Mouse (Mus musculus) liver, embryonic 11.5 days (tissue): ENCODE measurements around the gene B4galnt2. TPM values are rescaled to one million over a fixed set of nuclear protein-coding genes. Genes with fewer than 3 reads are reported as not detected.

Experiments used
- ATAC-seq: fragments of 200-750 bp; cut with Nextera tagmentation; replicated peaks from 2 replicates; pipeline ENCODE4 v1.8.0; 2017; ENCODE audit warnings: moderate number of reproducible peaks, mild to moderate bottlenecking, moderate TSS enrichment, moderate library complexity; ENCODE audit not compliant: low FRiP score
- DNase-seq: peaks from one replicate; pipeline ENCODE4 v3.0.0-alpha.2; 2017; ENCODE audit warnings: low spot score
- H3K27ac ChIP-seq: fragments of 300-500 bp; sonication (generic); 2 replicates; pipeline ENCODE4 v1.5.1; 2014; ENCODE audit warnings: mild to moderate bottlenecking, low read depth, low read length, control low read depth
- H3K27me3 ChIP-seq: fragments of 300-500 bp; sonication (generic); replicated peaks from 2 replicates; pipeline ENCODE4 v1.6.1; 2014; ENCODE audit warnings: low read length, mixed read lengths; ENCODE audit not compliant: control insufficient read depth, insufficient read depth
- H3K36me3 ChIP-seq: fragments of 300-500 bp; sonication (generic); 2 replicates; pipeline ENCODE4 v1.6.1; 2014; ENCODE audit warnings: mild to moderate bottlenecking, low read length, moderate library complexity, mixed read lengths; ENCODE audit not compliant: control insufficient read depth, insufficient read depth
- H3K4me1 ChIP-seq: fragments of 300-500 bp; sonication (generic); replicated peaks from 2 replicates; pipeline ENCODE4 v1.6.1; 2014; ENCODE audit warnings: low read length, mixed read lengths; ENCODE audit not compliant: control insufficient read depth, insufficient read depth
- H3K4me2 ChIP-seq: fragments of 300-500 bp; sonication (generic); 2 replicates; pipeline ENCODE4 v1.6.1; 2014; ENCODE audit warnings: mild to moderate bottlenecking, control low read depth, moderate library complexity
- H3K4me3 ChIP-seq: fragments of 300-500 bp; sonication (generic); 2 replicates; pipeline ENCODE4 v1.5.1; 2014; ENCODE audit warnings: low read depth, low read length, control low read depth
- H3K9ac ChIP-seq: fragments of 300-500 bp; sonication (generic); 2 replicates; pipeline ENCODE4 v1.6.1; 2014; ENCODE audit warnings: low read depth, low read length, control low read depth
- H3K9me3 ChIP-seq: fragments of 300-500 bp; sonication (generic); 2 replicates; pipeline ENCODE4 v1.6.1; 2016; ENCODE audit warnings: low read length, inconsistent platforms, mixed read lengths; ENCODE audit not compliant: control insufficient read depth
- WGBS: fragments of 180-500 bp; shearing (Covaris S2); extraction: QIAGEN DNeasy Blood & Tissue Kit; methylation state at CpG from one replicate; pipeline ENCODE4 v1.1.7; 2014; 5-methylcytosine and 5-hydroxymethylcytosine counted together
- polyA plus RNA-seq: library from polyadenylated mRNA; unstranded; fragments of >200 nt; fragmentation: Nextera tagmentation; extraction: Ambion mirVana; gene quantifications from 2 replicates; pipeline ENCODE4 v1.2.1, GENCODE M21; 2014

B4galnt2 gene
- polyA plus RNA-seq, 1 experiment from 2014 or later = 0.34 TPM

- Histone ChIP-seq H3K27ac (no peak overlapping the region), H3K36me3 (no peaks in the 10 kb centered on the region), H3K4me1 (peaks cover 17% of the 10 kb centered on the region), H3K9ac (no peak overlapping the region), H3K9me3 (no peaks in the 10 kb centered on the region), H3K27me3 (0 out of 2 replicates have a peak, but pooled peaks cover 1% of the 10 kb centered on the region), H3K4me2 (no peak overlapping the region), H3K4me3 (no peak overlapping the region)
- DNase-seq = no peak
- ATAC-seq = no peak
- WGBS = 73% methylated on average over 4 of the region's 4 CpGs
Measured at GRCm38 (mm10) chr11:95857306-95857705, 57.4 kb downstream of the B4galnt2 start.

- H3K9me3 ChIP-seq = no peaks in the 10 kb centered on the region
- H3K27me3 ChIP-seq = 0 out of 2 replicates have a peak, but pooled peaks cover 4% of the 10 kb centered on the region
- DNase-seq = no peak
- H3K4me3 ChIP-seq = no peak overlapping the region
- 44% methylated on average over 5 of the region's 5 CpGs for WGBS
- H3K4me1 ChIP-seq = peaks cover 4% of the 10 kb centered on the region; the same call in 1 of the 2 replicates
- no peak overlapping the region for H3K27ac ChIP-seq
- no peak overlapping the region for H3K9ac ChIP-seq
- no peak for ATAC-seq
- no peak overlapping the region; the same call in 1 of the 2 replicates for H3K4me2 ChIP-seq
- no peaks in the 10 kb centered on the region for H3K36me3 ChIP-seq
Measured at GRCm38 (mm10) chr11:95853684-95854083, 61.0 kb downstream of the B4galnt2 start.

- 75% methylated on average over 2 of the region's 2 CpGs for WGBS
Measured at GRCm38 (mm10) chr11:95850898-95851297, 63.8 kb downstream of the B4galnt2 start.

GRCm38 (mm10) chr11:95844935-95845334 is 69.8 kb downstream of the B4galnt2 start:
- H3K27me3 ChIP-seq = peaks cover 5% of the 10 kb centered on the region; the same call in 1 of the 2 replicates
- H3K27ac ChIP-seq = no peak overlapping the region
- no peaks in the 10 kb centered on the region for H3K9me3 ChIP-seq
- no peak overlapping the region for H3K9ac ChIP-seq
- no peaks in the 10 kb centered on the region for H3K36me3 ChIP-seq
- DNase-seq = no peak
- H3K4me2 ChIP-seq = peak overlapping the region; percentile 5; the same call in 1 of the 2 replicates
- ATAC-seq = no peak
- no peak overlapping the region for H3K4me3 ChIP-seq
- WGBS = 52% methylated on average over 4 of the region's 4 CpGs
- peaks cover 24% of the 10 kb centered on the region for H3K4me1 ChIP-seq

More at GRCm38 (mm10) chr11:95850898-95851297, 63.8 kb downstream of the B4galnt2 start:
- Histone ChIP-seq H3K9ac (no peak overlapping the region), H3K4me1 (no peaks in the 10 kb centered on the region), H3K27ac (no peak overlapping the region), H3K9me3 (no peaks in the 10 kb centered on the region), H3K4me2 (no peak overlapping the region), H3K4me3 (no peak overlapping the region), H3K27me3 (0 out of 2 replicates have a peak, but pooled peaks cover 4% of the 10 kb centered on the region), H3K36me3 (no peaks in the 10 kb centered on the region)
- ATAC-seq (no peak), DNase-seq (no peak)

- Histone ChIP-seq H3K4me1 (peaks cover 24% of the 10 kb centered on the region), H3K27ac (no peak overlapping the region), H3K9me3 (no peaks in the 10 kb centered on the region), H3K4me3 (peak overlapping the region; percentile 21), H3K36me3 (no peaks in the 10 kb centered on the region), H3K27me3 (peaks cover 5% of the 10 kb centered on the region; the same call in 1 of the 2 replicates), H3K9ac (no peak overlapping the region), H3K4me2 (peak overlapping the region; percentile 34; the same call in 1 of the 2 replicates)
- DNase-seq (no peak), ATAC-seq (no peak)
- 38% methylated on average over 6 of the region's 6 CpGs for WGBS
Measured at GRCm38 (mm10) chr11:95843421-95843950, 71.2 kb downstream of the B4galnt2 start.

GRCm38 (mm10) chr11:95842953-95843352 is 71.7 kb downstream of the B4galnt2 start:
- no peak; the same call in 1 of the 2 replicates for ATAC-seq
- peak overlapping the region; percentile 6 for H3K4me2 ChIP-seq

GRCm38 (mm10) chr11:95842074-95842681 is 72.5 kb downstream of the B4galnt2 start, which contains the start of gene Abi3:
Gene Abi3 (minus strand): TSS chr11:95842476.
- peaks cover 24% of the 10 kb centered on the region for H3K4me1 ChIP-seq
- peak within 1 kb of the TSS; percentile 51 for H3K4me2 ChIP-seq
- H3K9ac ChIP-seq = peak within 1 kb of the TSS; percentile 38; the same call in 1 of the 2 replicates
- H3K9me3 ChIP-seq = no peaks in the 10 kb centered on the region
- peaks cover 5% of the 10 kb centered on the region; the same call in 1 of the 2 replicates for H3K27me3 ChIP-seq
- H3K36me3 ChIP-seq = no peaks in the 10 kb centered on the region
- H3K27ac ChIP-seq = peak within 1 kb of the TSS; percentile 46
- ATAC-seq (peak; percentile 79), DNase-seq (peak; percentile 58)
- H3K4me3 ChIP-seq = peak within 1 kb of the TSS; percentile 27
- 8% methylated on average over 11 of the region's 11 CpGs for WGBS

More at GRCm38 (mm10) chr11:95842953-95843352, 71.7 kb downstream of the B4galnt2 start:
- 42% methylated on average over 5 of the region's 5 CpGs for WGBS
- Histone ChIP-seq H3K36me3 (no peaks in the 10 kb centered on the region), H3K4me1 (peaks cover 24% of the 10 kb centered on the region), H3K27ac (no peak overlapping the region), H3K4me3 (no peak overlapping the region), H3K27me3 (peaks cover 5% of the 10 kb centered on the region; the same call in 1 of the 2 replicates), H3K9me3 (no peaks in the 10 kb centered on the region), H3K9ac (no peak overlapping the region)
- DNase-seq = no peak

- 47% methylated on average over 10 of the region's 10 CpGs for WGBS
- peaks cover 24% of the 10 kb centered on the region for H3K4me1 ChIP-seq
- ATAC-seq = no peak
- H3K9me3 ChIP-seq = no peaks in the 10 kb centered on the region
- no peak for DNase-seq
- peaks cover 5% of the 10 kb centered on the region; the same call in 1 of the 2 replicates for H3K27me3 ChIP-seq
- 0 out of 2 replicates have a peak overlapping the region, but pooled peaks have one; percentile 21 for H3K9ac ChIP-seq
- peak overlapping the region; percentile 27 for H3K4me3 ChIP-seq
- peak overlapping the region; percentile 46 for H3K27ac ChIP-seq
- no peaks in the 10 kb centered on the region for H3K36me3 ChIP-seq
- H3K4me2 ChIP-seq = peak overlapping the region; percentile 51
Measured at GRCm38 (mm10) chr11:95841498-95841830, 73.2 kb downstream of the B4galnt2 start.
